Comparison of ENCODE assay signal across 8 mouse cellular contexts in the genomic region with DNA sequence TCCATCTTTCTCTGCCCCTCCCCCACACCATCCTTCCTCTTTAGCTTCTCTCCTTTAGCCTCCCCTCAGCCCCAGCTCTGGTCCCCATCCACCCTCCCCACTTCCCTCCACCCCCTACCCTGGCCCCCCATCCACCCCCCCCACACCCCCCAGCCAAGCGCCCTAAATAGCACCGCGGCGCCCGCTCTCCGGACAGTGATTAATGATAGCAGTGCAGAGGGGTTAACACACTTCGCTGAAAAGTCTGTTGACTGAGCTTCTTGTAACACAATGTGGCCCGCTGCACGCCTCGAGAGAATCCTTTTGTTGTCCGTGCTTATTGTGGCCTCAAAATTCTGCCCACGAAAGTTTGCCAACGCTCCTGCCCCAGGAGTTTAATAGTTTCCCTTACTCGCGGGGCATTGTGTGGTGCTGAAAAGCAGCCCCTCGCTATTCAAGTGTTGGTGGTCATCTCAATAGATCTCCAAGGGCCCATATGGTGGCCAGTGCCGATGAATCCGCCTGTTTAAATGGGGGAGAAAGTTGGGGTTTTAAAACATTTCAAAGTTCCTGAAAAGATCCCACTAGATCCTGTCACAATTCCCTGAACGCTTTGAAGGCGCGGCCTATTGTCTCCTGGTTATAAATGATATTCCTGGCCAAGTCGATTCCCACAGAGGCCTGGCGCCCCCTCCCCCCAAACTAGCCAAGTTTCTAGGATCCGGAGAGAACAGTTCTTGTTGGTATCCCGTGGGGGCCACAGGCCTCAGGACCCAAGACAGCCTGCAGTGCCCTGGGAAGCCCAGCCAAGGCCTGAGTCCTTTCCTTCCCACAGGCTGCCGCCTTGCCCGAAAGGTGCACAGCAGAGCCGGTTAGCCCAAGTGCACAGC. TPM values are rescaled to one million over a fixed set of nuclear protein-coding genes. Genes with fewer than 3 reads are reported as not detected.
A peak's percentile ranks its signal among the peaks of the same experiment; 100 is the strongest.
DNase-seq lines count a peak whose midpoint lies in the region; ATAC-seq and TF ChIP-seq lines count a peak whose summit lies in the region.
"Had no signal": no experiment of that assay in that cellular context is flagged by ENCODE, and none has a peak within 500 bp of the region (broad histone marks: within the 10 kb centered on the region; RNA-seq: fewer than 3 reads in every experiment).

No protein-coding gene starts in this region.

- H3K4me1 ChIP-seq in ES-Bruce4 (ENCODE audit: control insufficient read depth, insufficient read depth, low read length), result peaks cover 2% of the 10 kb centered on the region
- H3K4me1 ChIP-seq in forebrain, embryonic 11.5 days (replicated peaks; ENCODE audit: control insufficient read depth, insufficient read depth, low read length), result peaks cover 37% of the 10 kb centered on the region
- peaks cover 19% of the 10 kb centered on the region for H3K4me1 ChIP-seq in limb, embryonic 13.5 days
- H3K4me1 ChIP-seq in thymus, adult 2 months (replicated peaks; ENCODE audit: control insufficient read depth, insufficient read depth, low read length), result no peaks in the 10 kb centered on the region

- WGBS in forebrain, embryonic 11.5 days, result 1% methylated on average over 28 of the region's 28 CpGs
- 2% methylated on average over 28 of the region's 28 CpGs for WGBS in limb, embryonic 13.5 days
- WGBS in thymus, adult 2 months, result 16% methylated on average over 28 of the region's 28 CpGs

- TF ChIP-seq EP300 in ES-Bruce4 (IDR thresholded peaks at IDR 0.05; ENCODE audit: insufficient read depth, low read depth, low read length), result no peak

- peak; percentile 54 for ATAC-seq in forebrain, embryonic 11.5 days (replicated peaks; ENCODE audit: low FRiP score)
- ATAC-seq in limb, embryonic 13.5 days (ENCODE audit: low FRiP score, low read depth), result no peak
- no peak for ATAC-seq in erythroblast, adult 5-6 weeks (replicated peaks; ENCODE audit: low FRiP score, poor library complexity, severe bottlenecking)

- H3K9me3 ChIP-seq in ES-Bruce4 (replicated peaks; ENCODE audit: control insufficient read depth, insufficient read depth, low read length, poor library complexity, severe bottlenecking), result no peaks in the 10 kb centered on the region
- H3K9me3 ChIP-seq in forebrain, embryonic 11.5 days (ENCODE audit: control insufficient read depth, low read length), result no peaks in the 10 kb centered on the region
- H3K9me3 ChIP-seq in limb, embryonic 13.5 days, result no peaks in the 10 kb centered on the region

- no peak overlapping the region for H3K27ac ChIP-seq in ES-Bruce4 (ENCODE audit: insufficient read depth, low read length)
- peak overlapping the region; percentile 82 for H3K27ac ChIP-seq in forebrain, embryonic 11.5 days (ENCODE audit: low read depth, low read length)
- H3K27ac ChIP-seq in limb, embryonic 13.5 days, result no peak overlapping the region
- no peak overlapping the region for H3K27ac ChIP-seq in thymus, adult 2 months (ENCODE audit: control insufficient read depth, insufficient read depth, low read length)

- H3K4me2 ChIP-seq in forebrain, embryonic 11.5 days (ENCODE audit: low read depth, low read length, severe bottlenecking), result peak overlapping the region; percentile 48
- H3K4me2 ChIP-seq in limb, embryonic 13.5 days (replicated peaks), result peak overlapping the region; percentile 27; the same call in 1 of the 2 replicates
- H3K4me2 ChIP-seq: lung, embryonic 14.5 days had no signal

- no peak for TF ChIP-seq CTCF in ES-Bruce4 (IDR thresholded peaks at IDR 0.05; ENCODE audit: low read depth, low read length)
- TF ChIP-seq CTCF in brain, embryonic 14.5 days (IDR thresholded peaks at IDR 0.05; ENCODE audit: borderline replicate concordance, extremely low read depth, insufficient read depth, insufficient read length), result no peak
- no peak for TF ChIP-seq CTCF in thymus, adult 2 months (IDR thresholded peaks at IDR 0.05; ENCODE audit: borderline replicate concordance, control insufficient read depth, extremely low read depth, insufficient read depth, low read length, poor library complexity)

- no peaks in the 10 kb centered on the region for H3K36me3 ChIP-seq in ES-Bruce4 (ENCODE audit: control insufficient read depth, insufficient read depth, low read length, poor library complexity, severe bottlenecking)
- peaks cover 3% of the 10 kb centered on the region; the same call in 1 of the 2 replicates for H3K36me3 ChIP-seq in forebrain, embryonic 11.5 days (ENCODE audit: control insufficient read depth, insufficient read depth, low read length)
- H3K36me3 ChIP-seq in limb, embryonic 13.5 days, result no peaks in the 10 kb centered on the region
- no peaks in the 10 kb centered on the region for H3K36me3 ChIP-seq in thymus, adult 2 months (ENCODE audit: control insufficient read depth, insufficient read depth, low read length)

- H3K9ac ChIP-seq in ES-Bruce4 (ENCODE audit: low read depth, poor library complexity, severe bottlenecking), result no peak overlapping the region
- H3K9ac ChIP-seq in forebrain, embryonic 11.5 days (ENCODE audit: low read length), result peak overlapping the region; percentile 49
- H3K9ac ChIP-seq in limb, embryonic 13.5 days, result no peak overlapping the region
- H3K9ac ChIP-seq: lung, embryonic 14.5 days had no signal

- peaks cover 15% of the 10 kb centered on the region for H3K27me3 ChIP-seq in ES-Bruce4 (ENCODE audit: control insufficient read depth, insufficient read depth, low read length, poor library complexity, severe bottlenecking)
- H3K27me3 ChIP-seq in forebrain, embryonic 11.5 days (ENCODE audit: control insufficient read depth, insufficient read depth, low read length), result peaks cover 11% of the 10 kb centered on the region
- peaks cover 84% of the 10 kb centered on the region for H3K27me3 ChIP-seq in limb, embryonic 13.5 days
- H3K27me3 ChIP-seq in thymus, adult 2 months (ENCODE audit: control insufficient read depth, insufficient read depth, low read length), result peaks cover 35% of the 10 kb centered on the region

- peak; percentile 82 for DNase-seq in brain, embryonic 14.5 days (ENCODE audit: low read depth)
- DNase-seq in forebrain, embryonic 11.5 days (ENCODE audit: low spot score), result peak; percentile 74
- no peak for DNase-seq in gastrocnemius, adult 8-10 months (ENCODE audit: low spot score in 2 of 2)
- DNase-seq in thymus, adult 2 months, result no peak
- DNase-seq: lung, embryonic 14.5 days had no signal

- peak overlapping the region; percentile 24; the same call in 1 of the 2 replicates for H3K4me3 ChIP-seq in ES-Bruce4 (ENCODE audit: low read depth, low read length)
- peak overlapping the region; percentile 16; the same call in 1 of the 2 replicates for H3K4me3 ChIP-seq in forebrain, embryonic 11.5 days (ENCODE audit: low read depth, low read length)
- H3K4me3 ChIP-seq in limb, embryonic 13.5 days, result no peak overlapping the region
- H3K4me3 ChIP-seq in thymus, adult 2 months (ENCODE audit: control insufficient read depth, insufficient read depth, low read length), result no peak overlapping the region

- TF ChIP-seq POLR2A in ES-Bruce4 (IDR thresholded peaks at IDR 0.05; ENCODE audit: insufficient read depth, low read length), result no peak
- TF ChIP-seq POLR2A in brain, embryonic 14.5 days (IDR thresholded peaks at IDR 0.05; ENCODE audit: borderline replicate concordance, extremely low read depth, insufficient read depth, insufficient read length, poor library complexity, severe bottlenecking), result no peak
- TF ChIP-seq POLR2A in thymus, adult 2 months (IDR thresholded peaks at IDR 0.05; ENCODE audit: control insufficient read depth, extremely low read depth, insufficient read depth, low read length, poor library complexity), result no peak

RNA-seq across cellular contexts. Expression of a gene that starts 21.3 kb away (rescaled TPM):
- polyA plus RNA-seq in ES-Bruce4 (2011; ENCODE audit: insufficient read depth, insufficient read length, low read depth, missing spikeins), result 1.6 and 2.5 TPM in 2 replicates
- polyA plus RNA-seq in brain, embryonic 14.5 days (2012; rRNA removed), result 63.3 and 76.2 TPM in 2 replicates
- 97.2 and 103 TPM in 2 replicates for polyA plus RNA-seq in forebrain, embryonic 11.5 days (2014; fragmentation: Nextera tagmentation; extraction: Ambion mirVana)
- 0.39 and 0.55 TPM in 2 replicates for polyA plus RNA-seq in limb, embryonic 13.5 days (2015; fragmentation: Nextera tagmentation; extraction: Ambion mirVana)
- 1.3 TPM in 1 of 2 replicates, not detected in the other for total RNA-seq in erythroblast, adult 5-6 weeks (2015; ENCODE audit: low replicate concordance)
- total RNA-seq in erythroblast, adult 5-6 weeks (2017; ENCODE audit: low replicate concordance), result not detected in 2 replicates
- total RNA-seq in gastrocnemius, adult 8-10 months (2022), result not detected
- 0.03 TPM in 1 of 2 replicates, not detected in the other for polyA plus RNA-seq in thymus, adult 2 months (2012; rRNA removed)
- polyA plus RNA-seq: lung, embryonic 14.5 days had no signal

Comparison
In these comparisons a context has a peak if more than half of its experiments do, and no peak if none do; other contexts are left out.
1. H3K4me3 ChIP-seq: peak in ES-Bruce4 (single experiment) and forebrain, embryonic 11.5 days (single experiment); none in limb, embryonic 13.5 days (single experiment) and thymus, adult 2 months (single experiment).
2. DNase-seq: peak in brain, embryonic 14.5 days (single experiment) and forebrain, embryonic 11.5 days (single experiment); none in gastrocnemius, adult 8-10 months (0 of 2) and thymus, adult 2 months (single experiment).
3. RNA of a gene that starts 21.3 kb away (polyA plus RNA-seq): 97.2 to 103 TPM in forebrain, embryonic 11.5 days and 63.3 to 76.2 TPM in brain, embryonic 14.5 days; 1.6 to 2.5 TPM in ES-Bruce4, 0.39 to 0.55 TPM in limb, embryonic 13.5 days and 0.03 TPM in thymus, adult 2 months; every median in the first group is over 10 times any median in the second.